Mouse (Mus musculus) heart, postnatal 10 days (tissue): ENCODE data around the gene Sugp2. TPM values are rescaled to one million over a fixed set of nuclear protein-coding genes. Genes with fewer than 3 reads are reported as not detected.
"Not testable (repeated sequence)": the region's sequence is repeated elsewhere in the genome, so short reads cannot be mapped to it uniquely, and the experiment has no call there.

Experiments
- DNase-seq, 2 experiments: peaks; one replicate each; pipeline ENCODE4 v3.0.0; 2021
- intact Hi-C: fragments of 180-260 bp; cut with DNase I; formaldehyde crosslinking; loops from one replicate; pipeline ENCODE4 v1.15.1; 2025
- total RNA-seq, 2 experiments: library from RNA; stranded (reverse); gene quantifications; 2 replicates each; pipeline ENCODE4 v1.2.3; 2021

The Sugp2 gene
- 10 to 100 TPM; 42.9 to 47.8 TPM for total RNA-seq

DNA sequence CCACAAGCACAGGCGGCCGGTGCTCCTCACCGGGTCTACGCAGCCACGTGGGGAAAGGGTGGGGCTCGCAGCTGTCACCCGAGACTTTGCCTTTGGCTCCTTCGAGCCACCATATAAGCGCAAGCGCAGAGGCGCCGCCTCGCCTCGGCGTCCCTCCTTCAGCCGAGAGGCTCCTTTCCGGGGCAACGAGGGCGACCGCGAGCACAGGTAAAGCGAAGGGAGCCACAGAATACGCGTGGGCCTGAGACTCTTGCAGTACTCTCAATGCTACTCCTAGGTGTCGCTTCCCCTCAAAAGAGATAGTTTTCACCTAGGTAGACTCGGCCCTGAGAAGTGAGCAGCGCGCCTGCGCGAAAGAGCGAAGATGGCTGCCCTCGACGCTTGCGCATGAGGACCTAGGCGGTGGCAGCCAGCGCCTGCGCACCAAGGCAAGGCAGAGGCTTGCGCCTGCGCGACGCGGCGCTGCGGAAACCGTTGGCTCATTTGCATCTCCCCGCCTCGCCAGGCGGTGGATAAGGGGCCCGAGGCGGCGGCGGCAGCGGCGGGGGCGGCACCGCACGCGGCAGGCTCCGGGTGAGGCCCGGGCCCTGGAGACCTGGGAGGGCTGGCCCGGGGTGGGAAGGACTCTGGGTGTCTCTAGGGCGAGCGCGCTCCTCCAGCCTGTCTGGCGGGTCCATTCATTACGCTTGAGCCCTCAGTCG, at the start of gene Sugp2, which contains the start of gene Armc6:
TSS of gene Sugp2 (plus strand) at position 147 of the 701 bp plus-strand sequence.
TSS of gene Armc6 (minus strand) at position 387 of the 701 bp plus-strand sequence.
- DNase-seq: peak; percentile 97
- intact Hi-C loops: no loop called here

DNA sequence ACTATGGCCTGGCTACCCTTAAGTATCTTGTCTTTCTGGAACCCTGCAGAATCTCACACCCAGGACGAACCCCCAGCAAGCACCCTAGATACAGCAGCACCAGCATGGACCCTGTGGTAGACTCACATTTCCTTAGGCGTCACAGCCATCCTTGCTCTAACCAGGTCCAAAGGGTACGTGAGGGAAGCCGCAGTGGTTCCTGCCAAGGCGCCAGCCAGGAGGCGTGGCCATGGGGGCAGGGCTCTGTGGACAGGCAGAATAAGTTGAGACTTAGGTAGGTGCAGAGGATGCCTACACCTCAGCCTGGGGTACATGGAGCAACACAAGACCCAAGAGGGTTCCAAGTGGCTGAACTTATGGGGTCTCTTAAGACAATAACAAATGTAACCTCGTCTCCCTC, 45.3 kb upstream of the Sugp2 start:
- peak in 1 of 2 experiments; percentile 32 for DNase-seq
- intact Hi-C loops: no loop called here

DNA sequence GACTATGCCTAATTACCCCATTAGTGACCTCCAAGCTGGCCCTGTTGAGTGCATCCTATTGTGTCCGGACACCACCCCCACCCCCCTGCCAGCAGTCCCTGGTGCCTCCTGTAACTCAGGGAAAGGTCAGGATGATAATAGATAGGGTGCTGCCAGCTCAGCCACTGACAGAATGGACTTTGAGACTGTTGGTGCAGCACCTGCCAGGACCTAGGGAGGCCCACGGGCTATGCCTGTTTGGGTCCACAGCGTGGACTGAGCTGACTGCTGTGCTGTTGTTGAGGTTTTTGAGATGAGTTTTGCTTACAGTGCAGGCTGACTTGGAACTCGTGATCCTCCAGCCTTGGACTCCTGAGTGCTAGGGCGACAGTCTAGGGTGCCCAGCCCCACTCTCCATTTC, 40.8 kb upstream of the Sugp2 start:
- intact Hi-C loops: no loop called here
- DNase-seq: peak in 1 of 2 experiments; percentile 48

DNA sequence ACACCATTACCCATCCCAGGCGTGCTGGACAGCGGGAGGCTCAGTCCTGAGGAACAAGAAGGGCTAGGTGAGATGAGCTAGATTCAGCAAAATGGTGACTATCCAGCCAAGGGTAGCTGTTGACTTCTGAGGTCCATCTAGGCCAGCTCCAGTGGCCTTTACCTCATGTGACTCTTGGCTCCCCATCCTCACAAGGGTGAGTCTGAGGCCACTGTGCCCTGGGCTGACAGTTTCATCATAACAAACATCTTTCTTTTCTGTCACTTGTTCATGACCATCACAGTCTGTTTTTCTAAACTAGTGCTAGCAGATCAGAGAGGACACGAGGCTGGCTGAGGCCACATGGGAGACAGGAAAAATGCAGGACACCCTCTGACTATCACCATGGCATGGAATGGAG, 39.8 kb upstream of the Sugp2 start:
- intact Hi-C loops: no loop called here
- no peak for DNase-seq

DNA sequence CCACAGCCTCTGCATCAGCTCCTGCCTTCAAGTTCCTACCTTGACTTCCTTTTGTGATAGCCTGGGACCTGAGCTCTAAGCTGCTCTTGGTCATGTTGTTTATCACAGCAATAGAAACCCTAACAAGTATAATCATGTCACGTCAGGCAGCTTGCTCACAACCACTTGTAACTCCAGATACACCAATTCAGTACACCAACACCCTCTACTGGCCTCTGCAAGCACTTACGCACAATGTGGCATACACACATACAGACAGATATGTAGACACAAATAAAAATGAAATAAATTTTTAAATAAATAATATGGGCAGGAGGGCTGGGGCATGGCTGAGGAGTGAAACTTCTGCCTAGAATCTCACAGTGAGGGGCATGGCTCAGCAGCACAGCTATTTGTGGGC, 38.3 kb upstream of the Sugp2 start:
- intact Hi-C loops: no loop called here
- no peak for DNase-seq

DNA sequence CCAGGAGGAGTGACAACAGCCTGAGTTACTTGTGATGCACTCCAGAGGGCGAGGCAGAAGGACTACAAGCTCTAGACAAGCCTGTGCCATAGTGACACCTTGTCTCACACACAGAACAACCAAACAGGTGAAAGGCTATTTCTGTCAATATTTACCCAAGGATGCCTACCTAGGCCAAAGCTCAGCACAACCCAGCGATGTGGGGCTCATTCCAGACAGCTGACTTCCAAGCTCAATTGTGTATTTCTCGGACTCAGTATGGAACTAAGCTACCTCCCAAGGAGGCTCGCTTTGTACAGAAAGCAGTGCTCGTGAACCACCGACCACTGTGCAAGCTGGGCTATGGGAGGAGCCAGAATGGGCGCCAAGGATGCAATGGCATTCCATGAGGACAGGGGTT, 36.4 kb upstream of the Sugp2 start:
- no peak for DNase-seq
- intact Hi-C loops: no loop called here

DNA sequence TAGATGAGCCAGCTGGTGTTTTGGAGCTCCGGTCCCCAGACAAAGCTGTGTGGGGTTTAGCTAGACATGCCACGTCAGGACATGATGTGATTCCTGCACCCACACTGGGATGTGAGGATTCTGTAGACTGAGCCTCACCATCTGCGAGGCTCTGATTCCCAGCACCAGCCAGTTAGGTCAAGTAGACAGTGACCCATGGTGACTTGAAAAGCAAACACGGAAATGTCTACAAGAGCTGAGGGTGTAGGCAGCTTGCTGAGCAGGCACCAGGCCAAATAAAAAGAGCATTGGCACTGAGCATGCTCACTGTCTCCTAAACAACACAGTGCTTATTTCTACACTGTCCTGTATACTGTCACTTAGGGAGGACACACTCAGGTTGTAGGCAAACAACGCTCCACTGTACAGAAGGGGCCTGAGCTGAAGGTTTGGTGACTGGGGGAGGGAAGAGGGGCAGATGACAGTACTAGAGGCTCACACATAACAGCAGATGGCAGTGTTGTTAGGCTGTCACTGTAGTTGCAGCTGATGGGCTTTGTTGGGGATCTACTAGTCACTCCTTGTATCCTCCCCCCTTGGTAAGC, 33.8 kb upstream of the Sugp2 start:
- peak; percentile 57 to 58 for DNase-seq
- intact Hi-C loops: loop anchor here (2.0 kb wide), 1 partner anchor 23 kb away; no protein-coding TSS in a partner anchor

DNA sequence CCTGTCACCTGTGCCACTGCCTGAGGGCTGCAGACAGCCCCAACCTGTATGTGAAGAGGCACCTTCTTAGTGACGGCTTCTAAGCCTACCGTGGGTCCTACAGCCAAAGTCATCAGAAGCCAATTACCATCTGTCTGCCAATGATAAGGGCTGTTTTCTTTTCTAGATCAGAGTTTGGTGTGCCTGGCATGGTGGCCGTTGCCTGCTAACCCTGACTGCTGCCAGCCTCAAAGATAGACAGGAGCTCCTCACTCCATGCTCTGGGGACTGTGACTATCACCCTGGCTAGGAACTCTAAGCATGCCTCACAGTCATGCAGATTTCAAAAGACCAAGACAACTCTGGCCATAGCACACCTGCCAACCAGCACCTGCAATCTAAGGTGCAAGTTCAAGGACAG, 32.6 kb upstream of the Sugp2 start:
- intact Hi-C loops: loop anchor here (2.0 kb wide), 1 partner anchor 21 kb away; no protein-coding TSS in a partner anchor
- no peak for DNase-seq

DNA sequence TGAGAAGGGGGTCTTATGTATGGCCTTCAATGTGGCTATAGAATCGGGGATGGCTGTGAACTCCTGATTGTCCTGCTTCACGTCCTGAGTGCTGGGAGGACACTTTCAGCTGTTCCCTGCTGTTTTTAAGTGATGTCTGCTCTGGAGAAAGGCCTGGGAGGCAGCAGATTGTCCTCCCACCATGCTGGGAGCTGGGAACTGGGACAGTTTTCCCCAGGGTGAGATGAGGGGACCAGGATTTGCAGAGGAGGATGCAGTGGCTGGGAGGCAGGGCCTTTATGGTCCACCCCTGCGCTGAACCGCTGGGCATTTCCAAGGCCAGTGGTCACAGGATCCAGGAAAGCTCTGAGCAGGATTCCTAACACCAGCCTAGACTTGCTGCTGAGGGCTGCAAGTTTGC, 31.0 kb upstream of the Sugp2 start:
- intact Hi-C loops: no loop called here
- no peak for DNase-seq

DNA sequence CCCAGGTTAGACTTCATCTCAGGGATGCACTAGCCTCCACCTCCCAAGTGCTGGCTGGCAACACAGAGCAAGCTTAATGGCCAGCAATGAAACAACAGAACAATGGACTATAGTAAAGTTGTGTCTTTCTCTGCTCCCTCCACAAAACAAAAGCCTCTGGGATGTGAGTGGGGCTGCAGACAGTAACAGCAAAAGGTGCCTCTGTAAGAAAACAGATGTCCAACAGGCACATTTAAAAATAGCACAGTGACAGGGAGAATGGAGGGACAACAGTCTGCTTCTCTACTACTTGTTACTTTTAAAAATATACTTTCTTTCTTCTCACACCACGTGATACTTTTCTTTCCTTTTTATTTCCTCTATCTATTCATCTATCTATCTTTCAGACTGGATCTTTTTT, 29.3 kb upstream of the Sugp2 start:
- DNase-seq: no peak
- intact Hi-C loops: loop anchor here (5.0 kb wide), 1 partner anchor 32 kb away; the partner anchor contains the start of gene Tmem161a

DNA sequence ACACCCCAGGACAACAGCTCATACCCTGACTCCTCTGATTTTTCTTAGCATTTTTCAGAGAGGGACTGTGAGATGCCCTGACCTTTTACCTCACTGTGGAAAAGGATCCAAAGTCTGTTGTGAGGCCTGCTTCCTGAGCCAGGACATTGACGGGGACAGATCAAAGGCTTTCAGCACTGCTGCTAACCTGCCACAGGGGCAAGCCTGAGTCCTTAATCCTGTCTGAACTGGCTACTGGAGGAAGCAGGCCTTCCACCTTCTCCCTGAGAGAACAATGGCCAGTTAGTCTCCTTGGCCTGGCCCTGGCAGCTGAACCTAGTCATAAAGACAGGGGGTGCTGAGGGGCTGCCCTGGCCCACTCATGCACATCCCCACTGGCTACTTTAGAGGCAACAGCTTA, 25.9 kb upstream of the Sugp2 start:
- intact Hi-C loops: loop anchor here (5.0 kb wide), 1 partner anchor 36 kb away; the partner anchor contains the start of gene Tmem161a
- DNase-seq: no peak

DNA sequence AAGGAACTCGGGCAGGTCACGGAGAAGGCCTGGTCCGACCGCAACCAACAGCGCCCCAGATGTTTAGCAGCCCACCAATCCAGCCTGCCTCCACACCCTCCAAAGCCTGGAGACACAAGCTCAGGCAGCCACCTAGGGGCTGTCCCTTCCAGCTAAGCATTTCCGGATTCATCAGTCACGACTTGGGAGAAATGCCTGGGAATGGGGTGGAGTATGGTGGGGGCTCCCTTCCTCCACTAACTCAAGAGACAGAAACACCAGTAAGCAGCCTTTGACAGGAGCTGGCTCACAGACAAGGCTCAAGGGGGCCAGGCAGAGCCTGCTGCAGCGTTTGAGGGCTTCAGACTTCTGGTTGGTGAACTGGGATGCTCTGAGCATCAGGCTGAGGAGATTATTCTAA, 23.5 kb upstream of the Sugp2 start:
- intact Hi-C loops: no loop called here
- DNase-seq: peak; percentile 51 to 55

DNA sequence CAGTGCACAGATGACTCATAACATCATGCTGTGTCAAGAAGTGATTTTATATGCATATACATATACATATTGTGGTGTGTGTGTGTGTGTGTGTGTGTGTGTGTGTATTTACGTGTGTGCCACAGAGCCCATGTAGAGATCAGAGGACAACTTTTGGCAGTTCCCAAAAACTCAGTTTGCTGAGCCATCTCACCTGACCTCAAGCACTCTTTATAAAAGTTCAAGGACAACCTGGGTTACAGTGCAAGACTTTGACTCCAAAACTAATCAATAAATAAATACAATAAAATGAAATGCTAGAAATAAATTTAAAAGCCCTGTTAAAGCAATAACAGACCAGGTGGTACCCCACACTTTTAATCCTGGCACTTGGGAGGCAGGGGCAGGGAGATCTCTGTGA, 22.8 kb upstream of the Sugp2 start:
- intact Hi-C loops: no loop called here
- no peak for DNase-seq

DNA sequence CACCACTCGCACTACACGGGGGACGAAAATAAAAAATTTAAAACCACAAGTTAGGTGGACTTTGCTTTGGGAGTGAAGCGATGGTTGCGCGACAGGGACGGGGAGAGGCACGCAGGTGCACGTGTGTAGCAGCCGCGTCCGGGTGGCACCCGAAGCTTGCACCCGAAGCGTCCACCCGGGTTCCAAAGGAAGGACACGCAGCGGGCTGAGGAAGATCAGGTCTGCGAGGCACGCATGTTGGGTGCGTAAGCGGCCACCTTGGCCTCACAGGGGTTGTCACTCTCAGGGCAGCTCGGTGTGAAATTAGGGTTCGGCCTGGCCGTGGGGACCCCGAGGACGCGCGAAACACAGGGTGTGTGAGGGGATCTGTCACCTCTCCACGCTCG, 22.3 kb upstream of the Sugp2 start:
- intact Hi-C loops: no loop called here
- no peak for DNase-seq

DNA sequence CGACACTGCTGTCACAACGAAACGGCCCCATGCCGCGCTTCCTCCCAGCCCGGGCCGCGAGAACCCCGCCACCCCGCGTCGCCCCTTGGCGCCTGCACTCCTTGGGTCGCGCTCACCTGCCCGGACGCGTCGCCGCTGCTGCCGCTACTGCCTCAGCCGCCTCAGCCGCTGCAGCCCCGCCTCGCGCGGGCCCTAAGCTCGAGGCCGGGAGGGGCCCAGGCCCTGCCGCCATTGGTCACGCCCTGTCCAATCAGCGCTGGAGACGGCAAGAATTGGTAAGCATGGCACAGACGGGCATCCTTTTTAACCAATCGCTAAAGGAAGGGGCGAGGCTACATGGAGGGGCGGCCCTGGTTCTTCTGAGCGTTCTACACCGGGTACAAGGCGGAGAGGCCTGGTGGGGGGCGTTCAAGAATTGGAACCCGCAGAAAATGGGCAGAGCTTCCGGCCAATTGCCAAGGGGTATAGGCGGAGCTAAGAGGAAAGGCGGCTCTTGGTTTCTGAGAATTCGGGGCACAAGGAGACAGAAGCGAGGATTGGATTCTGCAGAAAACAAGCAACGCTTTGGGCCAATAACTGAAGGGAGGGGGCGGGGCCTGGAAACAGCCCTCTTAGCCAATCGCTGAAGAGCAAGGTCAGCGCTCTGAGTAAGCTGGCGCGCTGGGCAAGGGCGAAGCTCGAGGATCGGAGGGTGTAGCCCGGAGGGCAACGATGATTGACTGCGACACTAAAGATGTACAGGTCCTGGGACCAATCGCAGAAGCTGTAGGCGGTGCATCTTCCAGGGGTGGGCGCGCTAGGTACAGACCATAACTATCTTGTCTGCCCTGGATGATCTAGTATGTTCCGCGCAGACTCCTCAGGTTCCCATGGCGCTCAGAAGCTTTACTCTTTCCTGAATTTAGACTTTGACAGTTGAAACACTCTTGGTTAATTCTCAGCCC, 21.6 kb upstream of the Sugp2 start, which contains the start of gene Slc25a42:
TSS of gene Slc25a42 (minus strand) at position 194 of the 944 bp plus-strand sequence.
- intact Hi-C loops: no loop called here
- DNase-seq: peak; percentile 99

DNA sequence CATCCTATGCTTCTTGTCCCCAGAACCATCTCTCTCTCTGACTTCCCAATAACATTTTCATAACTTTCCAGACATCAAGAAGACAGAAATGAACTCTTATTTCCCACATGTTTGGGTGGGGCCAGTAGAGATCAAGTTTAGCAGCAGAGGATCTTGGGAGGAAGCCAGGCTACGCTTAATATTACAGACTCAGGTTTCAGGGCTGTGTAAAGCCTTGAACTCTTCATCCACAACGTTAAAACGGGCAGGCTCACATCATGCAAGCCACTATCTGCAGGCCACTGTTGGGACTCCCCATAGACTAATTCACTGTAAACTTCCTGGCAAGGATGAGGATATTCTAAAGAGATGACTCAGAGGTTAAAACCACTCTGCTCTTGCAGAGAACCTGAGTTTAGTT, 19.6 kb upstream of the Sugp2 start:
- intact Hi-C loops: no loop called here

DNA sequence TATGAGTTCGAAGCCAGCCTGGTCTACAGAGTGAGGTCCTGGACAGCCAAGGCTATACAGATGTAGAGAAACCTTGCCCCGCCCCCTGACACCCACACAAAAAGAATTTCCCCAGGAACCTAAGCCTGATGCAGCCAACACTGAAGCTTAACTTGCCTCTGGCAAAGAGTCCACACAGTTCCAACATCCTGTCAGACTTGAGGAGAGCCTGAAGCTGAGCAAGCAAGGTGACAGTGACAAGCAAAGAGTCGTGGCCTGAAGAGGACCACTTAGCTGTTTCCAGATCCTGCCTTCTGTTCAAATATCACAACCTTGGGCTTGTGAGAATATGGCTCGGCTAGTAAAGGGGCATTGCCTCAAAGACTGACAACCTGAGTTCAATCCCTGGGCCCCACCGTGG, 18.9 kb upstream of the Sugp2 start:
- intact Hi-C loops: no loop called here
- DNase-seq: no peak

More for the DNA sequence above, 19.6 kb upstream of the Sugp2 start:
- DNase-seq: no peak

DNA sequence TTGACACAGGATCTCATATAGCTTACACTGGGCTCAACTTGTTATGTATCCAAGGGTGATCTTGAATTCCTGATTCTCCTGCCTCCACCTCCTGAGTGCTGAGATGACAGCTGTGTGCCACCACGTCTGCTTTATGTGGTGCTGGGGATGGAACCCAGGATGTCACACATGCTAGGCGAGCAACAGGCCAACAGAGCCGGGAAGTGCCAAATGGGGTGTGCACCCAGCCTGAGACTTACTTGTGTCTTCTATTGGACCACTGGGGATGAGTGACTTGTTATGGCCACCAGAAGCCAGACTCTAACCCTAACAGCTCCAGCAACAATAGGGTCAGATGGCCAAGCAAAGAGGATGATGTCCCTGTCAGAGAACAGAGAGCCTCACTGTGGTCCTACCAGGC, 17.9 kb upstream of the Sugp2 start:
- intact Hi-C loops: not testable (repeated sequence)

DNA sequence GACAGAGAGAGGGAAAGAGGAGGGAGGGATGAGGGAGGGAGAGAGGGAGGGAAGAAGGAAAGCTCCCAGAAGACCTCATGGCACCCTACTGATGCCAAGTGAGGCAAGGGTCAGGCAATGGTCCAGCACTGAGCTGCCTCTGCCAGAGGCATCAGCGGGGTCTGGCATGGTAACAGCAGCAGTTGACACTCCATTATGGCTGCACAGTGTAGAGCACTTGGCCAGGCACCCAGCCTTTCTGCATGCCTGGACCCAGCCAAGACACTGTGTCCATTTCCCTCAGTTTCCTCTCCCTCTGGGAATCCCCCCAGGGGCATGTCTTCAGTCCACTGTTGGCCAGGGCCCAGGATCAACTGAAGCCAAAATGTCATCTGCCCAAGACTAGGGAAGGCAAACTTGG, 17.5 kb upstream of the Sugp2 start:
- intact Hi-C loops: no loop called here
- peak; percentile 89 to 91 for DNase-seq

More for the DNA sequence above, 17.9 kb upstream of the Sugp2 start:
- not testable (repeated sequence) for DNase-seq

DNA sequence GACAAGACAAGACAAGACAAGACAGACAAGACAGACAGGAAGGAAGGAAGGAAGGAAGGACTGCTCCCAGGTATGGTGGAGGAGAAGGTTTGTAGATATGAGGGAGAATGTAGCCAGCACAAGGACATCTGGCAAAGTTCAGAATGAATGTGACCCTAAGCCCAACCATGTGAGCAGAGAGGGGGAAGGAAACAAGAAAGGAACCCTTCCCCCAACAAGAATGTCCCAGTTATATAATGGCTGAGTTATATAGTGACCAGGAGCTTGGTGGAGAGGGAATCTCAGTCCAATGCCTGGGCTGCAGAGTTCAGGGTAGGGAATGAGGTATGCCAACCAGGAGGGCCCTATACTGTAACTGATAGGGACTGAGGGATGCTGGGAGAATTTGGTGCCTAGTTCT, 16.6 kb upstream of the Sugp2 start:
- intact Hi-C loops: no loop called here
- DNase-seq: no peak

DNA sequence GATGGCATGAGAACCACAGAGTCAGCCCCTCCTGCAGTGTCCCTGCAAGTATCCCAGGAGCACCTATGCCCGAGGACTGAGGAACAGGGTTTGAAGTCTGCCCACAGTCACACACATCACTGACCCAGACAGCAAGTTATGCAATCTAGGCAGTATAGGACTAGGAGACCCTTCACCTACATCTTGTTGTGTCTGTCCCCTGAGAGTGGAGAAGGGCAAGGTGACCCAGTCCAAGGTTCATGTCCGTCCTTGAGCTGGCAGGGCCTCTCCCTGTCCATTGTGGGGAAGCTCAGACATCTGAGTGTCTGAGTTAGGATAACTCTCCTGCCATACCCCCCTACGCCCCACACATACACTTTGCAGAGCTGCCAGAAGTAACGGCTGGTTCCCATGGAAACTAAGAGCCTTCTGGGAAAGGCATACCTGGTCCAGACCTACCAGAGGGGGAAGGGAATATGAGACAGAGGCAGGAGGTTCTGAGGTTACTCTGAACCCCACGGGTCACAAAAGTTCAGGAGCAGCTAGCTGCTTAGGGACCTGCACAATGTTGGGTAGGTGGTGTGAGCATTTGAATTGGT, 14.8 kb upstream of the Sugp2 start:
- intact Hi-C loops: no loop called here
- DNase-seq: no peak
